ENCODE assay signal across 16 mouse cellular contexts in genomic region chr2:65981965-65982364, GRCm38 (mm10).
DNase-seq lines count a peak whose midpoint lies in the region; ATAC-seq lines count a peak whose summit lies in the region.
"Had no signal": no experiment of that assay in that cellular context is flagged by ENCODE, and none has a peak within 500 bp of the region (broad histone marks: within the 10 kb centered on the region; RNA-seq: fewer than 3 reads in every experiment).

No protein-coding gene starts in this region.

- 31% methylated on average over 4 of the region's 4 CpGs for WGBS in heart, embryonic 14.5 days
- WGBS in lung, embryonic 16.5 days, result 39% methylated on average over 4 of the region's 4 CpGs
- WGBS in hindbrain, embryonic 12.5 days, result 66% methylated on average over 4 of the region's 4 CpGs

- H3K4me2 ChIP-seq in heart, embryonic 14.5 days (ENCODE audit: low read length), result no peak overlapping the region
- H3K4me2 ChIP-seq in lung, embryonic 16.5 days (ENCODE audit: low read depth, low read length), result no peak overlapping the region
- H3K4me2 ChIP-seq in hindbrain, embryonic 12.5 days (replicated peaks), result no peak overlapping the region
- H3K4me2 ChIP-seq: liver, embryonic 11.5 days had no signal

- peaks cover 86% of the 10 kb centered on the region for H3K27me3 ChIP-seq in heart, embryonic 14.5 days (ENCODE audit: control insufficient read depth, insufficient read depth, low read length)
- no peaks in the 10 kb centered on the region for H3K27me3 ChIP-seq in lung, embryonic 16.5 days (ENCODE audit: control insufficient read depth, insufficient read depth, low read depth, low read length)
- no peaks in the 10 kb centered on the region for H3K27me3 ChIP-seq in hindbrain, embryonic 12.5 days

- H3K9me3 ChIP-seq in heart, embryonic 14.5 days (ENCODE audit: control insufficient read depth, low read length), result no peaks in the 10 kb centered on the region
- H3K9me3 ChIP-seq in lung, embryonic 16.5 days (ENCODE audit: control insufficient read depth, low read length), result no peaks in the 10 kb centered on the region
- H3K9me3 ChIP-seq in hindbrain, embryonic 12.5 days (replicated peaks), result no peaks in the 10 kb centered on the region
- H3K9me3 ChIP-seq: midbrain, embryonic 10.5 days had no signal

- no peak overlapping the region for H3K9ac ChIP-seq in heart, embryonic 14.5 days (ENCODE audit: low read length)
- no peak overlapping the region for H3K9ac ChIP-seq in lung, embryonic 16.5 days (ENCODE audit: low read length)
- no peak overlapping the region for H3K9ac ChIP-seq in hindbrain, embryonic 12.5 days

- no peak overlapping the region for H3K4me3 ChIP-seq in heart, embryonic 14.5 days (ENCODE audit: control insufficient read depth in 1 of 2, insufficient read depth in 1 of 2, low read depth in 1 of 2, low read length in 2 of 2)
- H3K4me3 ChIP-seq in lung, embryonic 16.5 days (ENCODE audit: low read length), result no peak overlapping the region
- H3K4me3 ChIP-seq in hindbrain, embryonic 12.5 days, result no peak overlapping the region
- H3K4me3 ChIP-seq: erythroblast, embryonic 14.5 days; midbrain, embryonic 10.5 days had no signal

- peaks cover 4 to 9% of the 10 kb centered on the region in 2 experiments for H3K4me1 ChIP-seq in heart, embryonic 14.5 days (ENCODE audit: control insufficient read depth in 2 of 2, insufficient read depth in 2 of 2, low read length in 2 of 2)
- no peaks in the 10 kb centered on the region for H3K4me1 ChIP-seq in lung, embryonic 16.5 days (replicated peaks; ENCODE audit: control insufficient read depth, insufficient read depth, low read length)
- peaks cover 24% of the 10 kb centered on the region for H3K4me1 ChIP-seq in hindbrain, embryonic 12.5 days

- ATAC-seq in heart, embryonic 14.5 days (ENCODE audit: insufficient number of reproducible peaks, insufficient read depth, low FRiP score, low read depth), result peak; percentile 54; the same call in 1 of the 2 replicates
- ATAC-seq in lung, embryonic 16.5 days (ENCODE audit: low read depth), result peak; percentile 97
- no peak for ATAC-seq in hindbrain, embryonic 12.5 days (ENCODE audit: low FRiP score)

- no peak overlapping the region for H3K27ac ChIP-seq in heart, embryonic 14.5 days (replicated peaks in 1 of 2; ENCODE audit: control insufficient read depth in 1 of 2, insufficient read depth in 1 of 2, low read depth in 2 of 2, low read length in 2 of 2)
- no peak overlapping the region for H3K27ac ChIP-seq in lung, embryonic 16.5 days (ENCODE audit: low read length)
- H3K27ac ChIP-seq in hindbrain, embryonic 12.5 days, result no peak overlapping the region
- H3K27ac ChIP-seq: midbrain, embryonic 10.5 days had no signal

- no peak for DNase-seq in heart, adult 18-20 months
- peak; percentile 62 for DNase-seq in embryo, embryonic 10.5 days (ENCODE audit: low spot score)
- peak; percentile 89 for DNase-seq in forelimb bud, embryonic 11.5 days (ENCODE audit: low read depth, low spot score)
- DNase-seq in gastrocnemius, postnatal 4 days (ENCODE audit: low spot score in 2 of 2), result no peak
- no peak for DNase-seq in testis, postnatal 10 days (ENCODE audit: low spot score)
- DNase-seq: cerebellum, postnatal 14 days; gastrocnemius, postnatal 10 days; heart, postnatal 36 days; kidney, adult 11 months; layer of hippocampus, adult 9-11 months had no signal

- H3K36me3 ChIP-seq in heart, embryonic 14.5 days (ENCODE audit: control insufficient read depth, insufficient read depth, low read length), result no peaks in the 10 kb centered on the region
- H3K36me3 ChIP-seq in lung, embryonic 16.5 days (ENCODE audit: control insufficient read depth, insufficient read depth, low read length), result no peaks in the 10 kb centered on the region
- H3K36me3 ChIP-seq in hindbrain, embryonic 12.5 days, result no peaks in the 10 kb centered on the region
- H3K36me3 ChIP-seq: midbrain, embryonic 10.5 days had no signal

Comparison
In these comparisons a context has a peak if more than half of its experiments do, and no peak if none do; other contexts are left out.
1. DNase-seq: peak in embryo, embryonic 10.5 days (single experiment) and forelimb bud, embryonic 11.5 days (single experiment); none in heart, adult 18-20 months (0 of 2), gastrocnemius, postnatal 4 days (0 of 2) and testis, postnatal 10 days (single experiment).